Mouse (Mus musculus) olfactory bulb, adult 2 months (tissue): ENCODE data around the gene Serpinb1c. TPM values are rescaled to one million over a fixed set of nuclear protein-coding genes. Genes with fewer than 3 reads are reported as not detected.

Source experiments
- H3K27ac ChIP-seq: fragments of 200-500 bp; 2 replicates; pipeline ENCODE4 v1.5.1; 2012; ENCODE audit warnings: low read depth, low read length; ENCODE audit not compliant: insufficient read depth
- H3K4me1 ChIP-seq: fragments of 200-500 bp; 2 replicates; pipeline ENCODE4 v1.6.1; 2012; ENCODE audit warnings: low read length; ENCODE audit not compliant: control insufficient read depth, insufficient read depth
- H3K4me3 ChIP-seq: fragments of 200-500 bp; 2 replicates; pipeline ENCODE4 v1.5.1; 2012; ENCODE audit warnings: mild to moderate bottlenecking, low read depth, low read length, moderate library complexity; ENCODE audit not compliant: insufficient read depth
- CTCF ChIP-seq: fragments of 200-500 bp; IDR thresholded peaks from 2 replicates; pipeline ENCODE4 v1.5.1; 2012; ENCODE audit warnings: low read depth, mild to moderate bottlenecking, low read length, moderate library complexity; ENCODE audit not compliant: insufficient read depth
- POLR2A ChIP-seq: fragments of 200-500 bp; IDR thresholded peaks from 2 replicates; pipeline ENCODE4 v1.6.1; 2012; ENCODE audit warnings: mild to moderate bottlenecking, low read depth, low read length, moderate library complexity; ENCODE audit not compliant: insufficient read depth
- WGBS: fragments of 180-500 bp; shearing (Covaris S2); methylation state at CpG from one replicate; pipeline ENCODE4 v1.1.7; 2018; 5-methylcytosine and 5-hydroxymethylcytosine counted together
- polyA plus RNA-seq: library from polyadenylated mRNA; stranded (reverse); fragments of >200 nt; gene quantifications from 2 replicates; pipeline ENCODE4 v1.2.4, GENCODE M21; 2012; ENCODE audit warnings: low replicate concordance; ENCODE audit not compliant: missing spikeins, insufficient read depth, insufficient read length

The Serpinb1c gene
- polyA plus RNA-seq, 1 experiment = not detected

GRCm38 (mm10) chr13:32850668-32851404 is 47.2 kb downstream of the Serpinb1c start, which contains the start of gene Serpinb1a:
Serpinb1a (minus strand) TSS chr13:32851185.
- no peak within 1 kb of the TSS for H3K4me3 ChIP-seq

GRCm38 (mm10) chr13:32850156-32850555 is 47.9 kb downstream of the Serpinb1c start:
- Histone ChIP-seq H3K27ac (no peak overlapping the region), H3K4me1 (0 out of 2 replicates have a peak, but pooled peaks cover 3% of the 10 kb centered on the region), H3K4me3 (no peak overlapping the region)
- 69% methylated on average over 1 of the region's 1 CpGs for WGBS
- no peak for TF ChIP-seq CTCF
- TF ChIP-seq POLR2A = no peak

More at GRCm38 (mm10) chr13:32850668-32851404, 47.2 kb downstream of the Serpinb1c start, which contains the start of gene Serpinb1a:
- no peak within 1 kb of the TSS for H3K27ac ChIP-seq
- TF ChIP-seq POLR2A = no peak
- no peak for TF ChIP-seq CTCF
- WGBS = 59% methylated on average over 10 of the region's 10 CpGs
- 0 out of 2 replicates have a peak, but pooled peaks cover 3% of the 10 kb centered on the region for H3K4me1 ChIP-seq

- Histone ChIP-seq H3K4me3 (no peak overlapping the region), H3K27ac (no peak overlapping the region), H3K4me1 (0 out of 2 replicates have a peak, but pooled peaks cover 3% of the 10 kb centered on the region)
- TF ChIP-seq POLR2A (no peak), CTCF (no peak)
Observed at GRCm38 (mm10) chr13:32849531-32850123, 48.4 kb downstream of the Serpinb1c start.

- WGBS = 73% methylated on average over 4 of the region's 4 CpGs
- H3K4me1 ChIP-seq = 0 out of 2 replicates have a peak, but pooled peaks cover 3% of the 10 kb centered on the region
- H3K4me3 ChIP-seq = no peak overlapping the region
- no peak overlapping the region for H3K27ac ChIP-seq
- no peak for TF ChIP-seq CTCF
- no peak for TF ChIP-seq POLR2A
Observed at GRCm38 (mm10) chr13:32849092-32849491, 48.9 kb downstream of the Serpinb1c start.

- TF ChIP-seq CTCF = no peak
- TF ChIP-seq POLR2A = no peak
- 0 out of 2 replicates have a peak, but pooled peaks cover 3% of the 10 kb centered on the region for H3K4me1 ChIP-seq
- no peak overlapping the region for H3K27ac ChIP-seq
- H3K4me3 ChIP-seq = no peak overlapping the region
Observed at GRCm38 (mm10) chr13:32846221-32846620, 51.8 kb downstream of the Serpinb1c start.

GRCm38 (mm10) chr13:32841349-32841748 is 56.7 kb downstream of the Serpinb1c start:
- Histone ChIP-seq H3K4me3 (no peak overlapping the region), H3K4me1 (no peaks in the 10 kb centered on the region), H3K27ac (no peak overlapping the region)
- 95% methylated on average over 3 of the region's 3 CpGs for WGBS
- no peak for TF ChIP-seq CTCF
- TF ChIP-seq POLR2A = no peak

GRCm38 (mm10) chr13:32839314-32839713 is 58.7 kb downstream of the Serpinb1c start:
- Histone ChIP-seq H3K4me1 (no peaks in the 10 kb centered on the region), H3K4me3 (no peak overlapping the region), H3K27ac (no peak overlapping the region)
- no peak for TF ChIP-seq POLR2A
- no peak for TF ChIP-seq CTCF
- 55% methylated on average over 1 of the region's 1 CpGs for WGBS

GRCm38 (mm10) chr13:32834513-32834912 is 63.5 kb downstream of the Serpinb1c start:
- H3K4me1 ChIP-seq = no peaks in the 10 kb centered on the region
- no peak overlapping the region for H3K4me3 ChIP-seq
- no peak overlapping the region for H3K27ac ChIP-seq
- 94% methylated on average over 5 of the region's 5 CpGs for whole genome bisulfite sequencing
- no peak for TF ChIP-seq CTCF
- no peak for TF ChIP-seq POLR2A

GRCm38 (mm10) chr13:32833237-32833636 is 64.8 kb downstream of the Serpinb1c start:
- 42% methylated on average over 6 of the region's 6 CpGs for WGBS
- Histone ChIP-seq H3K4me1 (no peaks in the 10 kb centered on the region), H3K4me3 (no peak overlapping the region), H3K27ac (no peak overlapping the region)
- TF ChIP-seq CTCF = no peak
